Mouse (Mus musculus): ENCODE data around the gene Entpd1.
A peak's percentile ranks its signal among the peaks of the same experiment; 100 is the strongest.

The Entpd1 gene

DNA sequence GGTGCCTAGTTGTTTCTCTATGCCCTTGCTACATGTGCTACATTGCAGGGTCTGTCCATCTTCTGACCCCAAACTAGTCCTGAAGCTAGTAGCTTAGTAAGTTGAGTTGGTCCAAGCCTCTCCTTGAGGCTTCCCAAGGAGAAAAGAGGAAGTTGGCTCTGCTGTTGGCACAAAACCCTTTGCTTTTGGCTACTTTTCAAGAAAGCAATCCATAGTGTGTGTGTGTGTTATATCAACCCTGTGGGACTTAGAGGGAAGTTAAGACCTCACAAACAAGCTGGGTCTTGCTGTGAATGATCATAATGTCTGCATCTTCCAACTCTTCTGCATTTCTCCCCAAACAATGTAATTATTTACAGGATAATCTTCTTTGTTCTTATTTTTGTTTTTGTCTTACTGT is 16.8 kb downstream of the Entpd1 start:
- DNase-seq (ENCODE audit: low read depth, low spot score), result peak; percentile 27

DNA sequence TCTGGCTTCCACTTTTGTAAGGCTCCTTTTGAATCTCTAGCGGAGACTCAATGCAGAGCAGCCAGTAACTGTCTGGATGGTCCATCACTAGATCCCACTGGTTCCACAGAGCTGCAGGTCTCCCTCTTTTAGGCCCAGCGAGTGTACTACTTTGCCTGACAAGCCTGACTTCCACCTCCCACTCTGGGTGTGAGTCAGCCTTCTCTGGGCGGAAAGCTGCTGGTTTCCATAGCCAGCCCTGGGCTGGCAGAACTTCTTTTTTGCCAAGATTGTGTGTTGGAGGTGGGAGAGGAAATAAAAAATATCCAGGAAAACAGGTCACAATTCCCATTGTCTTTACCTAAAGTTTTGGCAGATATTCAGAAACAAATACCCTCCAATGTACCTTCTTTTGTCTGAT is 17.9 kb downstream of the Entpd1 start:
- DNase-seq (ENCODE audit: low read depth, low spot score), result peak; percentile 76

DNA sequence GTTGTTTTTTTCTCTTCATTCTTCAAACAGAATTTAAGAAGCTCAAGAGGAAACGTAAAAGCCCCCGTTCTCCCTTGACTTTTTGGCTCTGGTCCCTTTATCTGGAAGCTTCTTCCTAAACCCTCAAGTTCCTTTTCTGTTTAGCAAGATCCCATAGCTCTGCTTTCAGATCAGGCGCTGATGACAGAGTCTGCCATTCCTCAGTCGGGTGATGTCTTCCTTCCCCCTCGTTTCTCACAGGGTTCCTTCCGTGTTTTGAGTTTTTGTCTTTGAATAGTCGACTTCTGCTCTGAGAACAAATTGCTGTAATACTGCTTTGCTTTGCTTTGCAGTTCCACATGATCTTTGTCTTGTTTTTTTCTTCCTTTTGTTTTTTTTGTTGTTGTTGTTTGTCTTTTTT is 18.4 kb downstream of the Entpd1 start:
- DNase-seq (ENCODE audit: low read depth, low spot score), result no peak

DNA sequence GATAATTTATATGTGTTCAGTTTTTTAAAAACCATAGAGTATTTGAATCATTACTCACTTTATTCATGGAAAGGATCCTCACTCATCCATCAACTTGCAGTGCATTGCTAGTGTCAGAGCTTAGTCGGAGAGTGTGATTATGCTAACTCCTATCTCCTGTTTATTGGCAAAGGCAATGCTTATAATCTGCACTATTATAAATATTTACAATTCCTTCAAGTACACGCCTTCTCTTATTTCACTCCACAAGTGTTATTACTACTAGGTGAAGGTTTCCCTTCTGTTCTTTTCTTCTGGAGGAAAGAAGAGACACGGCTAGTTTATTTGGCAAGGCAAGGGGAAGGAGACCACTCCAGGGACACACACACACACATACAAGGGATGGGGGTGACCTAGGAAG is 20.0 kb downstream of the Entpd1 start:
- DNase-seq (ENCODE audit: low read depth, low spot score), result no peak

DNA sequence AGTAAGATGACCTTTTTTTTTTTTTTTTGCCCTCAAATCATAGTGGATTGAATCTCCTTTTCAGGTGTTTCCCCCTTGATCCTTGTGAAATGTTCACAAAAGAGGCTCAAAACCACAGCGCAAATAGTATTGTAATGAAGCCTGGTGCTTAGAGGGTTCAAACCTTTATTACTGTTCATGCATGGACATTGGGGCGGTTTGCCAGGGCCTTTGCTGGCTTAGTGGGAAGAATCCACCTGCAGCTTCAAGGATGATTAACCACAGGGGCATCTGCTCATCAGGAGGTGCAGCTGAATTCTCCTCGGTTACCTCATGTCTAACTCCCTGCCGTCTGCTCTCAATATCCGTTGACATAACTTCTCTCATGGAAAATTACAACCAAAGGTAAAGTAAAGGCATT is 20.5 kb downstream of the Entpd1 start:
- no peak for DNase-seq (ENCODE audit: low read depth, low spot score)

DNA sequence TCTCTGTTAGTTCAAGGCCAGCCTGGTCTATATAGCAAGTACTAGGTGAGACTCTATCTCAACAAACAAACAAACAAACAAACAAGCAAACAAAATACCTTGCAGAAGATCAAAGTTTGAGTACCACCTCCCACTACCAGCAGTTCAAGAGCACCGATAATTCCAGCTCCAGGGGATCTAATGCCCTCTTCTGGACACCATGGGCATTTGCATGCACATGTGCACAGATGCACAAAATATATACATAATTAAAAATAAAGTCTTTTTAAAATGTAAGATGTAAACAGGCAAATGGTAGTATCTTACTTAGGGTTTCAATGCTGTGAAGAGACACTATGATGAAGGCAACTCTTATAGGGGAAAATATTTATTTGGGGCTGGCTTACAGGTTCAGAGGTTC is 21.0 kb downstream of the Entpd1 start:
- DNase-seq (ENCODE audit: low read depth, low spot score), result no peak

DNA sequence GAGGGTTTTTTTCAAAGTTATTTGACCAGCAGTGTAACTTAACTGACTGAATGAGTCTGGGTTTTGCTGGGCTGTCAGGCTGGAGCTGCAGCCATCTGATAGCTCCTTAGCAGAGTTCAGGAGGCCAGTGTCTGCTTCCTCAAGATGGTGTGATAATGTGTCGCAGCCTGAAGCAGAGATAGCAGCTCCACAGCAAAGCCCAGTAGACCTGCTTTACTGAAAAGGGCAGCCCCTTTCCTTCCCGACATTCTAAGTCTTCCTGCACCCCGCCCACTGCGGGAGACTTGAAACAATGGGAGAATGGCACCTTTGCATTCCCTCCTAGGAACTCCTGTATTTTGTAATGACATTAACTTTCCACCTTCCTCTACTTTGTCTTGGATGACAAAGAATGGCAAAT is 24.9 kb downstream of the Entpd1 start:
- DNase-seq (ENCODE audit: low read depth, low spot score), result no peak

DNA sequence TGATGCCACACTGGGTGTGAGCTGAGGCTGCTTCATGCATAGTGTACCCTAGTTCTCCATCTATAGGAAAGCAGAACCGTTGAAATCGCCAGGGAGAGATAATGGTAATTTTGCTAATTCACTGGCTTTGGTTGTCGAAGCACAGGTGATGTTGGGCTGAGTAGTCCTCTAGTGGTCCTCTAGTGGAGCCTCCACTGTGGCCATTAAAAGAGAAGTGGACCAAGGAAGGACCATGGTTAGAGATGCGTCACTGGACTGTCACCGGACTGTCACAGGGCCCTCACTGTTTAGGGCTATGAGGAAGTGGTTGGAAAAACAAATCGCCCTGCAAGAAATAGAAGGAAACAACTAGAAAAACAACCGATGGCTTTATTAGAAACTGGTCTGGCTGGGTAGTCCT is 25.4 kb downstream of the Entpd1 start:
- no peak for DNase-seq (ENCODE audit: low read depth, low spot score)

DNA sequence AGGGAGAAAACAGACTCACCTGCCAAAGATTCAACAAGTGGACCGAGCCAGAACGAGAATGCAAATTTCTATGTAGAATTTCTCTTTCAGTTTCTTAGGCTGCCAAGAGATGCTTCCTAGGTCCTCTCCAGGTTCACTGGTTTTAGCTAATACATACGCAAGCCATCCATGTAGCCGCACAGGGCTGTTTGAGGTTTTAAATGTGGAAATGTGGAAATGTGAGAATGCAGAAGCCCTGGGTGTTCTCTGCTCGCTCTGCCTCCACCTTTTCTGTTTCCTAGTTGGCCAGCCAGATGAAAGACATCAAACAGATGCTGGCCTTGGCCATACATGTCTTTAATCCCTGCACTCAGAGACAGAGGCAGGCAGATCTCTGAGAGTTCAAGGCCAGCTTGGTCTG is 26.4 kb downstream of the Entpd1 start:
- DNase-seq (ENCODE audit: low read depth, low spot score), result no peak

DNA sequence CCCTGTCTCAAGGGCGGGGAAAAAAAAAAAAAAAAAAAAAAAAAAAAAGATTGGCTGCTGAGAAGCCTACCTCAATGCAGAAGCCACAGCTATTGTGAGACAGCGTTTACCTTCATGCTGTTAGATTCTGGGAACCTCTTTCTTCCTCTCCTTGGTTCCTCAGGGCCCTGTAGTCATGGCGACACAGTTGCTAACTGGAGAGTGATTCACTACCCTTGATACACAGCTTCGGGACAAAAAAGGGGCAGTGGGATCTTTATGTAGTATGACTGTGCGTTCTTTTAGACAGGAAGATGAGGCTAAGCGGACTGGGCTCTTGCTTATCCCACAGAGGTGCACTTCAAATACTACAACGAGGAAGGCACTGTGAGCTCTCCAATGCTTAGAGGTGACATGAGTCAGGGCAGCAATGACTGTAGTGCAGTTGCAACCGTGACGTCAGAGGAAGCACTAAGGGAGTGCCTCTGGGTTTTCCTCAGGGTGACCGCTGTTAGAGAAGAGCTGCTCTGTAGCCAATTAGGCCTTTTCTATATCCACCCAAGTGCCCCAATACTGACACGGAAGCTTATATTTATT is 27.7 kb downstream of the Entpd1 start:
- no peak for DNase-seq (ENCODE audit: low read depth, low spot score)

DNA sequence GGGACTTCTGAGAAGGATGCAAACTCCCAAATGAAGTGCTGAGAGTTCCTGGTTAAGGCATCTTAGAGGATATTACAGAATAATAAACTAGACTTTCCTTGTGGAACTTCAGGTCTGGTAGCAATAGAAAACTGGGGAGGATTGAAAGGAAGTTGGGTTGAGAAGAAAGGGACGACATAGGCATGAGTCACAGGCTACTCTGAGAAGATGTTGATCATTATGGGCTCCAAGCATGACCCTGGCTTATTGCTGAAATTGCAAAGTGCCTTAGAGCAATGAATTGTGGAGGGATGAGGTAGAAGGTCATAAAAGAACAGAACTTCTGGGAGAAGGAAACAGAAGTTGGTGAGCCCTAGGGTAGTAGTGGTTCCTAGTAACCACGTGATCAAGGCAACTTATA is 28.6 kb downstream of the Entpd1 start:
- DNase-seq (ENCODE audit: low read depth, low spot score), result peak; percentile 57

DNA sequence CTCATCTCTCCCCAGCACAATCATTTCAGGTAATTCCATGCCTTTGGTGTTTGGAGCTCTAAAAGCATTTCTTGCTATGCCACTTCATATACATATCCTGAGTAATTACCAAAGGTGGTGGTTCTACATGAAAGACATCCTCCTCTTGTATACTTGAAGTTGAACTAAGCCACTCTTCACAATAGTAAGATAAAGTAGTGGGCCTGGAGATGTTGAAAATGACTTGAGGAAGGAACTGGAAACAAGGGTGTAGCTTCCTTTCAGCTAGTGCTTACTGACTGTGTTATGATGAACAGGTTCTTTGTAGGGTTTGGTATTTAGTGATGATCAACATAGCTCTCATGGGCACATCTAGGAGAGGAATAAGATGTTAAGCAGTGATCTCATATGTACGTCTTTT is 31.7 kb downstream of the Entpd1 start:
- no peak for DNase-seq (ENCODE audit: low read depth, low spot score)

DNA sequence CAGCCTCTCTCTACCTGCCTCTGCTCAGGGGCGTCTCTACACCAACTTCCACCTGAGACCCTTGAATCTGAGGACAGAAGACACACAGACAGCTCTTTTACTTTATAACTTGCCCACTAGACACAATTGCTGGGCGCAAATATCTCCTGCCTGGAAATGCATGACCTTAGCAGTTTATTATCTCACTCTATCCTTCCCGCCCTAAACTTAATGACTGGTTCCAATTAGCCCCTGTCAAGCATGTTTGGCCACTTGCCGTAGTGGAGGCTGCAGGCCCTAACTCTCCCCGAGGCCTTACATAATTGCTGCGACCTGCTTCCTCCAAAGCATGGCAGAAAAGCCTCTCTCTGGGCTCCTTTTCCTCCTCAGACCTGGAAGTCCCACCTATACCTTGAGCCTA is 34.2 kb downstream of the Entpd1 start:
- DNase-seq (ENCODE audit: low read depth, low spot score), result no peak

DNA sequence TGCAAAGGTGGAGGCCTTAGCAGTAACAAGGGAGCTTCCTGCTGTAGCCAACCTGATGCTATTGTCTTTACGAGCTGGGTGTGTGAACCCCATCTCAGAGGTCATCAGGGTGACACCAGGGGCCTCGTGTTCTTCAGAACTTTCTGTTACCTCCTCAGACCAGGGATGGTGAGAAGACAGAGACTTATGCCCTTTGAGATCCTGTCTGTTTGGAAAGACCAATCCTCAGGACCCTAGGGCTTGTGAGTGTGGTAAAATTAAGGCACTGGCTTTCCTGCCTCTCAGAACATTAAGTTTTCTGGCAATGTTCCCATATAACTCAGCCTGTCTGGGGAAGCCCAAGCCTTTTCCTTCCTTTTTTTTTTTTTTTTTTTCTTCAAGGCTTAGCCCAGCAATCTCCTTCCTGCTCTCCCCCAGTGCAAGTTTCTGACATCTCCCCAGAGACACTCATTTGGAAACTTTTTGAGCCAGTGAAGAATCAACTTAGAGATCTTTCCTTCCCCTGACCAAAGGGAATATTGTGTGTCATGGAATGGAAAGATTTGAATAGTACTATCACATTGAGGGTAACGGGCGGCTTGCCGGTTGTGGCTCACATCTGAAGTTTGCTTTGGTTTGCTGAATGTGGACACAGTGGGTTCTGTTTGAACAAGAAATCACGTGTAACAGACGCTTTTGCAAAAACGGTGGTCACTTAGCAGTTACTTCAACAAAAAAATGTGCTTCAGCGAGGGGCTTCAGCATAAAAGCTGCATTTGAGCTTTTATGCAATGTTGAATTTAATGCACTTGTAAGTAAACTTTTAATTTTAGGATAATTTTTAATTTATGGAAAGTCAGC is 35.4 kb downstream of the Entpd1 start:
- DNase-seq (ENCODE audit: low read depth, low spot score), result no peak

DNA sequence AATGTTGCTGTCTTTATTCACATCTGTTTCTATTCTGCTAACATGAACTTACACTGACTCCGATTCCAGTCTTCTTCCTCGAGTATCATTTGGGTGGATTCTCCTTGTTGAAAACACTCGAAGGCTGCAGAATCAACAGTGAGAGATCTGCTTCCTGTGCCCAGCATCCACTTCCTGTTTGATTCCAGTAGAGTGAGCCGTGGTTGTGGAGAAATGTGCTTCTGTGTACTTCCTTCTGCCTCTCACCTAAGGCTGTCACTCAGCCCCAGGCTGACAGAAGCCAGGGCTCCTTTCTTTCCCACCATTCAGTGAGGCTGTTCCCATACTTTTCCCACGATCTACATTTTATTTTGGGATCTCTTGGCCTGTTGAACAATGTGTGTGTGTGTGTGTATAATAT is 37.9 kb downstream of the Entpd1 start:
- DNase-seq (ENCODE audit: low read depth, low spot score), result no peak

DNA sequence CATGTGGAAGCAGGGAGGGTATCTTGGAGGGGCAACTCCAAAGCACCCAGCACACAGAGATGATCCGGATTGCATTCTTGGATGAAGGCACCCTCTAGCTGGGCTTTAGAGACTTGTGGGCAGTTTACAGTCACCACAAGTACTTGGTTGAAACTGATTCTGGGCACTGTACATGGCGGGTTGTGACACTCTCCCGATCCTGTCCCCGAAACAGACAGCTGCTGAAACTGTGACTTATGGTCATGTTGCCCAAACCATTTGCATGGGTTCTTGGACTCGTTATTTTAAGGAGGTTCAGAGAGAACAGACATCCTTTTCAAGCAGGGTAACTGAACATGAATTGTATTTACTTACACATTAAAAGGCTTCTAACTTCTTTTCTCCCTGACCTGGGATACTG is 44.0 kb downstream of the Entpd1 start:
- DNase-seq (ENCODE audit: low read depth, low spot score), result no peak

DNA sequence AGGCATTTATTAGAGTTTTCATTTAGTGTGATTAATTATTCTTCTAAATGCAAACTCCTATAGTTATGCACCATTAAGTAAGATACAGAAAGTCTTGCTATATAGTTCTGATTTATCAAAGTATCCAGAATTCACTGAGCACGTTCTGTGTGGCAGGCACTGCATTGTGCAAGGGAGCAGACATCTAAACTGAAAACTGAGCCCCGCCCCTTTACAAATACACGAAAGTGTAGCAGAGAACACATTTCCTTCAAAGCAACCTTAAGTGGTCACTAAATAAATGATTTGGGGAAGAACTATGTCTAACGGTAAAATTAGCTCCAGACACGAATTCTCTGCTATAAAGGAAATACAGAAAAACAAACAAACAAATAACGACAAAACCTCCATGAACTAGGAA is 46.1 kb downstream of the Entpd1 start:
- no peak for DNase-seq (ENCODE audit: low read depth, low spot score)

DNA sequence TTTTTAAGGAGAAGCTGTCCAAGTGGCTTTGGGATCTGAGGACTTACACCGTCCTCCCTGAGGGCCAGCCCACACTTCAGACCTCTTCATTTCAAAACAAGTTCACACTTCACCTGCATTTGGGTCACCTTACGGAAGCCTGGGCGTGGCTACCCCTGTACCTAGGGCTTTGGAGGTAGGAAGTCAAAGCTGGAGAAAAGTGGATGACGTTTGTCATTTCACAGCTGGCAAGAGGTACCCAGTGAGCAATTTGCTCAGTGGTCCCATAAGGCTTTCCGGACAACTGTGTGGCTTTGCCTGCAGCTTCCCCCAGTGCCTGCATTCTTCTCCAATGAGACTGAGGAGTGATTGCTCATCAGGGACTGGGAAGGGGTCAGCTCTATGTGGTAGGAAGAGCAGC is 46.8 kb downstream of the Entpd1 start:
- peak; percentile 24 for DNase-seq (ENCODE audit: low read depth, low spot score)

DNA sequence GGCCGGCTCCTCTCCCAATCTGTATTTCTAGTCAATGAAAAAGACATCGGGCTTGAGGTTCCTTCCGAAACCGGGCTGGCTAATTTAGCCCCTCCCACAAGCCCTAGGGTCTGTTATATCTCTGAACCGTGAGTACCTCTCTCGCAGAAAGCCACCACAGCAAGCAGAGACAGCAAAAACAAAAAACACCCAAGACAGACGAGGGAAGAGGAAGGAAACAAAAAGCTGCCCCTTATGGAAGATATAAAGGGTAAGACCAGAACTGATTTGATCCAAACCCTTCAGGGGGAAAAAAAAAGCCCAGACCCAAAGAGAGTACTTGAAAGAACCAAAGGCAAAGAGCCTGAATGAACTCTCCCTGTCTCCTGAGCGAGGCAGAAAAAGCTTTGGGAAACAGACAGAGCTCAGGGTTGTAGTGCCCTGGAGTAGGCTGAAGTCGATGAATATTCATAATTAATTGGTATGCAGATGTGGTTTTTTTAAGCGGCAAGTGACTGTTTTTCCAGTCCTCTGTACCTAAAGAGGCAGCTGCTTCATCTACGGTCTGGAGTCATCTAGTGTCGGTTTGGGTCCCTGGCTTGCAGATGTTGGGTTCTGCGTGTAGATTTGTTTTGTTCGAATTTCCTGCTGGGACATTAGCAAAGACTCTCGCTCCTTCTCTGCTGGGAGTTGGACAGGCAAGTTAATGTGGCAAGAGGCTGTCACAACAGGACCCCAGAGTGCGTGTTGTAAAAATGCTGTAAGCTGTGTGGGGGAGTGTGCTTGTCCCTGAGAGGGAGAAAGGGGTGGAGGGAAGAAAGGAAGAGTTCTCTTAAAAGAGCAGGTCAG is 47.7 kb downstream of the Entpd1 start:
- DNase-seq (ENCODE audit: low read depth, low spot score), result no peak

DNA sequence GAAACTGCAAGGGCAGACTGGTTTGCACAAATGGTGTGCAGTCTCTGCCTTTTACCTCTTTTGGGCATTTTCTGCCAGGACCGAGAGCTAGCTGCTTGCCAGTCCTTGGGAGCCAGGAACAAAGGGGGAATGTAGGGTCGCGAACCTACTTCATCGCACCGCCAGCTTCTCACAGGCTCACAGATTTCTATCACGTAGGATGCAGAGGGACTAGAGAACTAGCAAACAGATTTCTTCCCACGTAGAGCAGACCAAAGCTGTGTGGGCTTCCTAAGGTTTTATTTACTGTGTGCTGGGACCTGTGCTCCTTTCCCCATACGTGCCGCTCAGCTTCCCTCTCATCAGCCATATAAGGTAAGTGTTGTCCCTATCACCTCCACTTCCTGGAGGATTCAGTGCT is 48.3 kb downstream of the Entpd1 start:
- DNase-seq (ENCODE audit: low read depth, low spot score), result no peak

DNA sequence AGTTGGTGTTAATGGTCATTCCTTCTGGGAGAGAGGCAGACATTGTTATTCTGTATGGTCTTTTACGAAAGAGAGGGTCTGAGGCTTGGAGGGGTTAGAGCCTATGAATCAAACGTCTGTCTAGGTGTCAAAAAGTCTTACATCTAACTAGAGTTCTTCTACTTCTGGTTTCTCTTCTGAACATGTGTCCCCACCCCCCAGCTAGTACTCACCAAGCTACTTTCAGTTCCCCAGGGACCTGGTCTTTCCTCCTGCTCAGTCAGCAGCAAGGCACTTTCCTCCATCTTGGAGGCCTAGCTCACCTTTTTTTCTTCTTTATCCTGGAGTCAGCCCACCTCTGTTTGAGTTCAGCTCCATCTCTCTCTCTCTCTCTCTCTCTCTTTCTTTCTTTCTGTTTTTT is 48.9 kb downstream of the Entpd1 start:
- DNase-seq (ENCODE audit: low read depth, low spot score), result peak; percentile 24

DNA sequence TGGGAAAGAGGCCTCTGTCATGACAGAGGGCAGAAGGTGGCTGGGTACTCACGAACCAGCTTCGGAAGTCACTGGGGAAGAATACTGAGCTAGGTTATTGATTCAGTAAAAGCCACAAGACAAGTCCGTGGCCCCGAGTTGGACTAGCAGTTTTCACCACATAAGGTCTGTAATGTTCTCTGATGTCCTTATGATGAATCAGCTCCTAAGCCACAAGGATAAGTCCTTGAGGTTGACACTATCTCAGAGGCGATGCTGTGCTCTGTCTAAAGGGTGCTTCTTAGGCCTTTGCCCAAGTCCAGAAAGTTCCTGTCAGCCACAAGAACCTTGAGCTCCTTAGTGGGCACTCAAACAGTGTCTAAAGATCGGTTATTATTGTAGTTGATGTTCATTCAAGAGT is 49.7 kb downstream of the Entpd1 start:
- no peak for DNase-seq (ENCODE audit: low read depth, low spot score)

DNA sequence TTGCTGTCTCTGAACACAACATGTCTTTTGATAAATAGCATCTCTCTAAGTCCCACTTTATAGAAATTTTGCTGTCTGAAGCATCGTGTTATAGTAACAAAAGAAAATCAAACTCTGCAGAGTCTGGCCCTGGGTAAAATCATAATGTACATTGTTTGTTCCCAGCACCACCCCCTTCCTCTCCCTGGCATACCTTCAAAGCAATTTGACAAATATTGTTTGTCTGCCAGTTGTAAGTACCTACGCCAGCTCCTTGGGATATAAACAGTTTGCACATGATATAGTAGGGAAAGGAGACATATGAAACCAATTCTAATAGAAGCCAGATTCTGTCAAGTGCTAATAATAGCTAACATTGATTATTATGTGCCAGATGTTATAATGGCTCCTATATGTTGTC is 50.6 kb downstream of the Entpd1 start:
- no peak for DNase-seq (ENCODE audit: low read depth, low spot score)
